Mouse (Mus musculus) thymus, adult 18-20 months (tissue): Measurements from ENCODE around the gene Mark1.

Source experiments
- DNase-seq, 2 experiments: peaks; one replicate each; pipeline ENCODE4 v3.0.0; 2022; ENCODE audit warnings: mixed read lengths in 2 of 2

Gene Mark1

GRCm38 (mm10) chr1:184851166-184851565 lies 148.2 kb downstream of the Mark1 start:
- no peak for DNase-seq

GRCm38 (mm10) chr1:184846973-184847372 lies 152.4 kb downstream of the Mark1 start:
- DNase-seq = no peak
